Comparison of ENCODE assay signal across 7 mouse cellular contexts in genomic region chr6:66896119-66896920, GRCm38 (mm10). TPM values are rescaled to one million over a fixed set of nuclear protein-coding genes. Genes with fewer than 3 reads are reported as not detected.
DNase-seq lines count a peak whose midpoint lies in the region; ATAC-seq lines count a peak whose summit lies in the region.

Gene Gng12, plus strand, starts transcription at chr6:66896397.

- no peaks in the 10 kb centered on the region for H3K36me3 ChIP-seq in embryonic facial prominence, embryonic 12.5 days
- no peaks in the 10 kb centered on the region for H3K36me3 ChIP-seq in limb, embryonic 11.5 days (ENCODE audit: control insufficient read depth, insufficient read depth, low read length)
- H3K36me3 ChIP-seq in midbrain, embryonic 13.5 days: no peaks in the 10 kb centered on the region

- H3K4me3 ChIP-seq in embryonic facial prominence, embryonic 12.5 days: peak within 1 kb of the TSS; percentile 80
- peak within 1 kb of the TSS; percentile 66 for H3K4me3 ChIP-seq in limb, embryonic 11.5 days (ENCODE audit: low read depth, low read length)
- peak within 1 kb of the TSS; percentile 61 for H3K4me3 ChIP-seq in midbrain, embryonic 13.5 days (replicated peaks)

- H3K4me2 ChIP-seq in embryonic facial prominence, embryonic 12.5 days (replicated peaks): peak within 1 kb of the TSS; percentile 80
- peak within 1 kb of the TSS; percentile 94 for H3K4me2 ChIP-seq in limb, embryonic 11.5 days (ENCODE audit: low read depth, severe bottlenecking)
- H3K4me2 ChIP-seq in midbrain, embryonic 13.5 days (replicated peaks): peak within 1 kb of the TSS; percentile 91

- no peaks in the 10 kb centered on the region; the same call in 1 of the 2 replicates for H3K27me3 ChIP-seq in embryonic facial prominence, embryonic 12.5 days
- H3K27me3 ChIP-seq in limb, embryonic 11.5 days (ENCODE audit: control insufficient read depth, insufficient read depth, low read length): no peaks in the 10 kb centered on the region
- H3K27me3 ChIP-seq in midbrain, embryonic 13.5 days: 0 out of 2 replicates have a peak, but pooled peaks cover 6% of the 10 kb centered on the region

- 0 out of 2 replicates have a peak within 1 kb of the TSS, but pooled peaks have one; percentile 17 for H3K27ac ChIP-seq in embryonic facial prominence, embryonic 12.5 days
- H3K27ac ChIP-seq in limb, embryonic 11.5 days (replicated peaks; ENCODE audit: low read depth, low read length): no peak within 1 kb of the TSS
- no peak within 1 kb of the TSS for H3K27ac ChIP-seq in midbrain, embryonic 13.5 days

- ATAC-seq in embryonic facial prominence, embryonic 12.5 days (ENCODE audit: insufficient number of reproducible peaks, insufficient read depth, low FRiP score, low TSS enrichment): peak; percentile 89
- peak; percentile 93 for ATAC-seq in limb, embryonic 11.5 days (ENCODE audit: insufficient number of reproducible peaks, low FRiP score, low TSS enrichment, low read depth)
- peak; percentile 93 for ATAC-seq in midbrain, embryonic 13.5 days

- H3K9ac ChIP-seq in embryonic facial prominence, embryonic 12.5 days: peak within 1 kb of the TSS; percentile 87
- peak within 1 kb of the TSS; percentile 75 for H3K9ac ChIP-seq in limb, embryonic 11.5 days (ENCODE audit: low read length)
- peak within 1 kb of the TSS; percentile 67 for H3K9ac ChIP-seq in midbrain, embryonic 13.5 days (replicated peaks)

- H3K9me3 ChIP-seq in embryonic facial prominence, embryonic 12.5 days: no peaks in the 10 kb centered on the region
- no peaks in the 10 kb centered on the region for H3K9me3 ChIP-seq in limb, embryonic 11.5 days (ENCODE audit: control insufficient read depth, low read length)
- no peaks in the 10 kb centered on the region for H3K9me3 ChIP-seq in midbrain, embryonic 13.5 days

- H3K4me1 ChIP-seq in embryonic facial prominence, embryonic 12.5 days: peaks cover 12% of the 10 kb centered on the region; the same call in 1 of the 2 replicates
- 0 out of 2 replicates have a peak, but pooled peaks cover 7% of the 10 kb centered on the region for H3K4me1 ChIP-seq in limb, embryonic 11.5 days (ENCODE audit: control insufficient read depth, insufficient read depth, low read length)
- peaks cover 14% of the 10 kb centered on the region for H3K4me1 ChIP-seq in midbrain, embryonic 13.5 days (replicated peaks)

- peak; percentile 94 for DNase-seq in adrenal gland, postnatal 25 days
- peak; percentile 99 for DNase-seq in heart, adult 11 months
- peak; percentile 93 for DNase-seq in kidney, adult 18-20 months
- peak; percentile 82 for DNase-seq in limb, embryonic 11.5 days (ENCODE audit: low spot score)
- peak; percentile 73 for DNase-seq in spleen, adult 12 weeks (ENCODE audit: low spot score)

- under 1% methylated on average over 75 of the region's 98 CpGs for WGBS in embryonic facial prominence, embryonic 12.5 days
- WGBS in limb, embryonic 11.5 days: under 1% methylated on average over 97 of the region's 98 CpGs
- WGBS in midbrain, embryonic 13.5 days: under 1% methylated on average over 79 of the region's 98 CpGs

RNA-seq across cellular contexts. Expression of gene Gng12, which starts in this region (rescaled TPM):
- total RNA-seq in adrenal gland, postnatal 25 days (2021): 81.7 and 91.5 TPM in 2 replicates
- polyA plus RNA-seq in embryonic facial prominence, embryonic 12.5 days (2016; fragmentation: Nextera tagmentation; extraction: Ambion mirVana): 48.2 and 55.7 TPM in 2 replicates
- 72.2 and 73.0 TPM in 2 replicates for polyA plus RNA-seq in limb, embryonic 11.5 days (2014; fragmentation: Nextera tagmentation; extraction: Ambion mirVana)
- 18.8 and 21.9 TPM in 2 replicates for polyA plus RNA-seq in midbrain, embryonic 13.5 days (2015; fragmentation: Nextera tagmentation; extraction: Ambion mirVana)
